Mouse (Mus musculus): ENCODE results near the gene Wnt5a.

- TF ChIP-seq CTCF (IDR thresholded peaks at IDR 0.05) (no peak), EP300 (IDR thresholded peaks at IDR 0.05) (no peak)
These were observed 6.6 kb downstream of the Wnt5a start for GRCm38 (mm10) chr14:28511029-28511651.
